Mouse (Mus musculus) hindbrain, embryonic 11.5 days (tissue): ENCODE measurements at regions not wholly inside any gene's neighbourhood (a gene's known extent, or its start where the extent isn't known, plus 50 kb on each side); places are given as distances from the start of the nearest gene placed in this dataset.

ENCODE experiments used
- ATAC-seq: fragments of 200-750 bp; cut with Nextera tagmentation; 2 replicates; pipeline ENCODE4 v1.8.0; 2017; ENCODE audit warnings: mild to moderate bottlenecking, moderate TSS enrichment, moderate library complexity; ENCODE audit not compliant: low FRiP score
- DNase-seq: peaks from one replicate; pipeline ENCODE4 v3.0.0-alpha.2; 2015; ENCODE audit warnings: low spot score
- H3K27ac ChIP-seq: fragments of 300-500 bp; sonication (generic); 2 replicates; pipeline ENCODE4 v1.5.1; 2014; ENCODE audit warnings: mild to moderate bottlenecking, low read depth, low read length
- H3K27me3 ChIP-seq: fragments of 300-500 bp; sonication (generic); 2 replicates; pipeline ENCODE4 v1.6.1; 2014; ENCODE audit warnings: mild to moderate bottlenecking, low read length, moderate library complexity, mixed read lengths; ENCODE audit not compliant: control insufficient read depth, insufficient read depth
- H3K36me3 ChIP-seq: fragments of 300-500 bp; sonication (generic); 2 replicates; pipeline ENCODE4 v1.6.1; 2014; ENCODE audit warnings: mild to moderate bottlenecking, low read length, moderate library complexity, mixed read lengths; ENCODE audit not compliant: control insufficient read depth, insufficient read depth
- H3K4me1 ChIP-seq: fragments of 300-500 bp; sonication (generic); replicated peaks from 2 replicates; pipeline ENCODE4 v1.6.1; 2014; ENCODE audit warnings: low read length, mixed read lengths; ENCODE audit not compliant: control insufficient read depth, insufficient read depth
- H3K4me2 ChIP-seq: fragments of 300-500 bp; sonication (generic); replicated peaks from 2 replicates; pipeline ENCODE4 v1.6.1; 2014; ENCODE audit warnings: mild to moderate bottlenecking, low read depth, low read length
- H3K4me3 ChIP-seq: fragments of 300-500 bp; sonication (generic); 2 replicates; pipeline ENCODE4 v1.5.1; 2014; ENCODE audit warnings: low read depth, low read length
- H3K9ac ChIP-seq: fragments of 300-500 bp; sonication (generic); 2 replicates; pipeline ENCODE4 v1.6.1; 2014; ENCODE audit warnings: low read depth, low read length
- H3K9me3 ChIP-seq: fragments of 300-500 bp; sonication (generic); 2 replicates; pipeline ENCODE4 v1.6.1; 2016; ENCODE audit warnings: low read length; ENCODE audit not compliant: control insufficient read depth
- WGBS: fragments of 180-500 bp; shearing (Covaris S2); extraction: QIAGEN DNeasy Blood & Tissue Kit; methylation state at CpG from one replicate; pipeline ENCODE4 v1.1.7; 2014; 5-methylcytosine and 5-hydroxymethylcytosine counted together

- Histone ChIP-seq H3K9ac (no peak overlapping the region), H3K4me3 (no peak overlapping the region), H3K9me3 (no peaks in the 10 kb centered on the region), H3K4me2 (no peak overlapping the region), H3K27ac (no peak overlapping the region), H3K36me3 (no peaks in the 10 kb centered on the region), H3K4me1 (no peaks in the 10 kb centered on the region), H3K27me3 (no peaks in the 10 kb centered on the region)
- ATAC-seq (no peak), DNase-seq (no peak)
- 79% methylated on average over 2 of the region's 2 CpGs for WGBS
Observed at GRCm38 (mm10) chr6:7941786-7942185, 97.1 kb downstream of the C1galt1 start.

- 0 out of 2 replicates have a peak, but pooled peaks have one; percentile 37 for ATAC-seq
- 91% methylated on average over 5 of the region's 5 CpGs for WGBS
Observed at GRCm38 (mm10) chr6:7943192-7943591, 98.5 kb downstream of the C1galt1 start.

GRCm38 (mm10) chr6:7943656-7944055 lies 99.0 kb downstream of the C1galt1 start:
- Histone ChIP-seq H3K9ac (no peak overlapping the region), H3K4me3 (no peak overlapping the region), H3K9me3 (no peaks in the 10 kb centered on the region), H3K27ac (no peak overlapping the region), H3K36me3 (no peaks in the 10 kb centered on the region), H3K4me2 (no peak overlapping the region), H3K4me1 (no peaks in the 10 kb centered on the region), H3K27me3 (no peaks in the 10 kb centered on the region)
- no peak for DNase-seq
- no peak for ATAC-seq
- 84% methylated on average over 5 of the region's 5 CpGs for WGBS

More at GRCm38 (mm10) chr6:7943192-7943591, 98.5 kb downstream of the C1galt1 start:
- Histone ChIP-seq H3K4me3 (no peak overlapping the region), H3K9ac (no peak overlapping the region), H3K27me3 (no peaks in the 10 kb centered on the region), H3K4me1 (no peaks in the 10 kb centered on the region), H3K4me2 (no peak overlapping the region), H3K9me3 (no peaks in the 10 kb centered on the region), H3K36me3 (no peaks in the 10 kb centered on the region), H3K27ac (no peak overlapping the region)
- no peak for DNase-seq
